Mouse (Mus musculus) embryonic facial prominence, embryonic 10.5 days (tissue): ENCODE measurements around the gene Lrwd1. TPM values are rescaled to one million over a fixed set of nuclear protein-coding genes. Genes with fewer than 3 reads are reported as not detected.
"Not testable (repeated sequence)": the region's sequence is repeated elsewhere in the genome, so short reads cannot be mapped to it uniquely, and the experiment has no call there.

Experiments
- DNase-seq: peaks from one replicate; pipeline ENCODE4 v3.0.0-alpha.2; 2017; ENCODE audit warnings: low spot score
- H3K27ac ChIP-seq: fragments of 300-500 bp; sonication (generic); replicated peaks from 2 replicates; pipeline ENCODE4 v1.5.1; 2016; ENCODE audit warnings: mild to moderate bottlenecking
- H3K27me3 ChIP-seq: fragments of 300-500 bp; sonication (generic); replicated peaks from 2 replicates; pipeline ENCODE4 v1.6.1; 2016; ENCODE audit warnings: low read depth, mild to moderate bottlenecking; ENCODE audit not compliant: poor library complexity, severe bottlenecking
- H3K36me3 ChIP-seq: fragments of 300-500 bp; sonication (generic); replicated peaks from 2 replicates; pipeline ENCODE4 v1.6.1; 2016; ENCODE audit warnings: mild to moderate bottlenecking, moderate library complexity
- H3K4me1 ChIP-seq: fragments of 300-500 bp; sonication (generic); 2 replicates; pipeline ENCODE4 v1.6.1; 2016
- H3K4me3 ChIP-seq: fragments of 300-500 bp; sonication (generic); 2 replicates; pipeline ENCODE4 v1.5.1; 2016; ENCODE audit warnings: mild to moderate bottlenecking, moderate library complexity
- H3K9me3 ChIP-seq: fragments of 300-500 bp; sonication (generic); 2 replicates; pipeline ENCODE4 v1.6.1; 2016; ENCODE audit warnings: mild to moderate bottlenecking
- WGBS: fragments of 180-500 bp; shearing (Covaris S2); methylation state at CpG from one replicate; pipeline ENCODE4 v1.1.7; 2016; 5-methylcytosine and 5-hydroxymethylcytosine counted together
- polyA plus RNA-seq: library from polyadenylated mRNA; unstranded; fragments of >200 nt; fragmentation: Nextera tagmentation; extraction: Ambion mirVana; gene quantifications from 2 replicates; pipeline ENCODE4 v1.2.1, GENCODE M21; 2016

Lrwd1 gene
- polyA plus RNA-seq, 1 experiment from 2014 or later, result 59.7 TPM

DNA sequence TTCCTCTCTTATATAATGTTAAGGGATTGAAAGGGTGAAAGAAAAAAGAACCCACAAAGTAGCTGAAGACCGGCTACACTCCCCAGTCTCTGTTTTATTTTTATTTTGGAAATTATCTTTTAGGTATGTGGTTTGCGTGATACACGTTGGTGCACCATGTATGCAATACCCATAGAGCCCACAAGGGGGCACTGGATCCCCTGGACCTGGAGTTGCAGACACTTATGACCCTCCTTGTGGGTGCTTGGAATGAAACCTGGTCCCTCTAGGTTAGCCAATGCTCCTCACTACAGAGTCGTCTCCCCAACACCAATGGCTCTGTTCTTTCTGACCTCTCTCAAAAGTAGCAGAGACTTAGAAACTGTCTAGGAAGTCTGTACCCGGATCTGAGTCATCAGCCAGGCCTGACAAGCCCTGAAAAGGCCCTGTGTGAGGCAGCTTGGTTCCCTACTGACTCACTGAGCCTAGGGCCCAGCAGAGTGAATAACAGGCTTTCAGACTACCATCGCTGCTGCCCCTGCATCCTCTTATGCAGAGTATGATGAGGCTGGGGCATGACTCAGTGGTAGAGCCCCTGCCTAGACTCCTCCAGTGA lies 7.4 kb upstream of the Lrwd1 start:
- Histone ChIP-seq H3K27ac (no peak overlapping the region), H3K4me1 (no peaks in the 10 kb centered on the region)

DNA sequence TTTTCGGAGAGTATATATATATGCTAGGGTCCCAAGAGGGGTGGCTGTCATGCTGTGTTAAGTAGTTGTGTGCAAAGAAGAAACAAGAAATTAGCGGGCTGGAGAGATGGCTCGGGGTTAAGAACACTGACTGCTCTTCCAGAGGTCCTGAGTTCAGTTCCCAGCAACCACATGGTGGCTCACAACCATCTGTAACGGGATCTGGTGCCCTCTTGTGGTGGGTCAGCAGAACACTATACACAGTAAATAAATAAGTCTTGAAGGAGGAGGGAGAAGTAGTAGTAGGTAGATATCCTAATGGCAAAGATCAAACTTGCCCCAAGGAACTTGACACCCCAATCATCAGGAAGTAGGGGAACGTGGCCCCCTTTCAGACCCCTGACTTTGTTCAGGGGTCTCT lies 6.9 kb upstream of the Lrwd1 start:
- WGBS, result 83% methylated on average over 5 of the region's 5 CpGs
- Histone ChIP-seq H3K4me3 (no peak overlapping the region), H3K27me3 (no peaks in the 10 kb centered on the region), H3K4me1 (no peaks in the 10 kb centered on the region), H3K9me3 (peaks cover 7% of the 10 kb centered on the region; the same call in 1 of the 2 replicates), H3K36me3 (peaks cover 50% of the 10 kb centered on the region), H3K27ac (no peak overlapping the region)
- DNase-seq, result no peak

More for the DNA sequence above, 7.4 kb upstream of the Lrwd1 start:
- no peak for DNase-seq
- H3K36me3 ChIP-seq, result peaks cover 46% of the 10 kb centered on the region
- H3K4me3 ChIP-seq, result no peak overlapping the region
- no peaks in the 10 kb centered on the region for H3K27me3 ChIP-seq
- peaks cover 7% of the 10 kb centered on the region; the same call in 1 of the 2 replicates for H3K9me3 ChIP-seq
- 91% methylated on average over 6 of the region's 6 CpGs for WGBS

DNA sequence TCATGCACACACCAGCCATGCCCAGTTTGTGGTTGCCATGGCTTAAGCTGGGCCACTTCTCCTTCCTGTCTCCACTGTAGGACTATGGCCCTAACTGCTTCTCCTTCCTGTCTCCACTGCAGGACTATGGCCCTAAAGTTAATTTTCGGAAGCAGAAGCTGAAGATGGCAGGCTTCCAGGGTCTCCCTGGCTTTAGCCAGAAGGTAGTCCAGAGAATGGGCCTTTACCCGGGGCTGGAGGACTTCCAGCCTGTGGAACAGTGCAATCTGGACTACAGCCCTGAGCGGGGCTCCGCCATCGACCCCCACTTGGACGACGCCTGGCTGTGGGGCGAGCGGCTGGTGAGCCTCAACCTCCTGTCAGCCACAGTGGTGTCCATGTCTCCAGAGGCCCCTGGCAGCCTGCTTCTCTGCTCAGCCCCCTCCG lies 4.2 kb upstream of the Lrwd1 start:
- WGBS, result 95% methylated on average over 10 of the region's 10 CpGs
- DNase-seq, result no peak

DNA sequence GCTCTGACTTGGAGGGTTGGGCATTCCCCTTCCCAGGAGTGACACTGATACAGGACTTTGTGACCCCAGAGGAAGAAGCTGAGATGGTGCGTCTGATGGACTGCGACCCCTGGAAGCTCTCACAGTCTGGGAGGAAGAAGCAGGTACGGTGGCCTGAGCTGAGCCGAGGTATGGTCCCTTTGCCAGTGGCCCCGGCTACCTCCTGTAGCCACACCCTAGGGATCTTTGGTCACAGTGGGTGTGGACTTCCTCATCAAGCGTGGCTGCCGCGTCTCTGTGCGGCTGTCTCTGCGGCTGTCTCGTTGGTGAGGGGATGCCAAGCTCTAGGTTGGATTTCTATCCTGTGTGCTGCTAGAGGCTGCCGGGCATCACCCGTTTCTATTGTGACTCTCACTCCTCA lies 3.5 kb upstream of the Lrwd1 start:
- H3K36me3 ChIP-seq, result peaks cover 52% of the 10 kb centered on the region
- peaks cover 7% of the 10 kb centered on the region; the same call in 1 of the 2 replicates for H3K9me3 ChIP-seq
- no peak overlapping the region for H3K27ac ChIP-seq
- H3K4me1 ChIP-seq, result peaks cover 20% of the 10 kb centered on the region
- H3K4me3 ChIP-seq, result no peak overlapping the region
- H3K27me3 ChIP-seq, result no peaks in the 10 kb centered on the region
- no peak for DNase-seq
- 95% methylated on average over 13 of the region's 13 CpGs for WGBS

More for the DNA sequence above, 4.2 kb upstream of the Lrwd1 start:
- peaks cover 50% of the 10 kb centered on the region for H3K36me3 ChIP-seq
- H3K9me3 ChIP-seq, result peaks cover 7% of the 10 kb centered on the region; the same call in 1 of the 2 replicates
- H3K4me1 ChIP-seq, result peaks cover 13% of the 10 kb centered on the region
- no peaks in the 10 kb centered on the region for H3K27me3 ChIP-seq
- H3K27ac ChIP-seq, result no peak overlapping the region
- no peak overlapping the region for H3K4me3 ChIP-seq

DNA sequence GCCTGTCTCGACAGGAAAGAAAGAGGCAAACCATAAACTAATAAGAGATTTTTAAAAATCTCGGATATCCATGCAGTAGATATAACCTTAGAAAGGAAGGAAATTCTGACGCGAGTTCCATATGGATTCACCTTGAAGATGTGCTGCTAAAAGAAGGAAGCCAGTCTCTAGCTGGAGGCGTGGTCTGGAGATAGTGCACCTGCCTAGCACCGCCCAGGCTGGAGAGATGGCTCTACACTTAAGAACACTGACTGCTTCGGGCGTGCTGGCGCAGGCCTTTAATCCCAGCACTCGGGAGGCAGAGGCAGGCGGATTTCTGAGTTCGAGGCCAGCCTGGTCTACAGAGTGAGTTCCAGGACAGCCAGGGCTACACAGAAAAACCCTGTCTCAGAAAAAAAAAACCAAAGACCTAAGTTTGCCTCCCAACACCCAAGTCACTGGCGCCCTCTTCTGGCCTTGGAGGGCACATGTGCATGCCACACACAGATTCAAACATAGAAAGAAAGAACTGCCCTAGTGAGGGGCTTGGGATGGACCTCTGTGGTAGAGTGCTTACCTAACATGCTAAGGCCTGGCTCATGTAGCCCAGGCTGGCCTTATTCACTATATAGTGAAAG lies 1.9 kb upstream of the Lrwd1 start:
- no peaks in the 10 kb centered on the region for H3K27me3 ChIP-seq
- peaks cover 68% of the 10 kb centered on the region for H3K36me3 ChIP-seq
- H3K9me3 ChIP-seq, result 0 out of 2 replicates have a peak, but pooled peaks cover 3% of the 10 kb centered on the region
- no peak overlapping the region for H3K27ac ChIP-seq
- 75% methylated on average over 13 of the region's 13 CpGs for WGBS
- peaks cover 22% of the 10 kb centered on the region for H3K4me1 ChIP-seq
- peak overlapping the region; percentile 70; the same call in 1 of the 2 replicates for H3K4me3 ChIP-seq
- DNase-seq, result peak; percentile 53

DNA sequence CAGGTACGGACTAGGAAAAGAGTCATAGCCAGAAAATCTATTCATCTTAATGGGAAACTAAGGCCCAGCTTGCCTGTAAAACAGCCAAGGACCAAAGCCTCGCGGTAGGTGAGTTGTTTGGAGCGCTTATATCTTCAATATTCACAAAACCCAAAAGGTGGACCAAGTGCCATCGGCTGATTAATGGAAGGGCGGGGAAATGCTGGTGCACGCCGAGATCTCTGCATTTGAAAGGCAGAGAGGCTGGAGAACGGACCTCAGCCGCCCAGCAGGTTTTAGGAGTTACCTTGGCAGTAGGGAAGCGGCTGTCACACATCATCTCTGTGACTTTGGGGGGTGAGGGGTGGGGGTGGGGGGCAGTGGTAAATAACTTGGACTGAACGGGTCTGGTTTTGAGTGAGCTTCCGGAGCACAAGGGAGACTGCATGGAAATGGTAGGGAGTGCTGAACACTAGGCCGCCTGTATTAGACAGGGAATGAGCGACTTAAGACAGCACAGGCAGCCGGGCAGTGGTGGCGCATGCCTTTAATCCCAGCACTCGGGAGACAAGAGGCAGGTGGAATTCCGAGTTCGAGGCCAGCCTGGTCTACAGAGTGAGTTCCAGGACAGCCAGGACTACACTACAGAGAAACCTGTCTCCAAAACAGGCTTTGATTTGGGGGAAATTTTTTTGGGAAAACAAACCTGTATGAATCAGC lies 567 bp upstream of the Lrwd1 start:
- Histone ChIP-seq H3K36me3 (peaks cover 66% of the 10 kb centered on the region), H3K4me1 (peaks cover 22% of the 10 kb centered on the region), H3K27me3 (no peaks in the 10 kb centered on the region), H3K27ac (peak overlapping the region; percentile 87), H3K4me3 (peak overlapping the region; percentile 70), H3K9me3 (no peaks in the 10 kb centered on the region)
- DNase-seq, result peak; percentile 33
- WGBS, result 7% methylated on average over 20 of the region's 20 CpGs

DNA sequence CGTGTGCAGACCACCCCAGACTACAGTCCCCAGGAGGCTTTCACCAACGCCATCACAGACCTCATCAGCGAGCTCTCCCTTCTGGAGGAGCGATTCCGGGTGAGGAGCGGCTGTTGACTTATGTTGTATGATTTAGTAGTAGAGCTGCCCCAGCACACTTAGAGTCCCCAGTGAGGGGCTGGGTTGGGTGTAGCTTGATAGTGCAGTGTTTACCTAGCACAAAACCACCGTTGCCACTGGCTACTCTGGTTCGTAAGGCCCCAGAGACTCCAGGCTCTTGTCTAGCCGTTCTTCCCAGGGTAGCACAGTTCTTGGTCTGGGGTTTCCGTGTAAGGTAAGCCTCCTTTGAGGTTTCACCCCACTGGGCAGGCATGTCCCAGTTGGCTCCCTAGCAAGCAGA lies 13.7 kb downstream of the Lrwd1 start:
- no peak overlapping the region for H3K27ac ChIP-seq
- no peak for DNase-seq
- H3K27me3 ChIP-seq, result no peaks in the 10 kb centered on the region
- peaks cover 89% of the 10 kb centered on the region for H3K36me3 ChIP-seq
- peaks cover 15% of the 10 kb centered on the region for H3K4me1 ChIP-seq
- 90% methylated on average over 10 of the region's 10 CpGs for WGBS
- H3K9me3 ChIP-seq, result no peaks in the 10 kb centered on the region
- no peak overlapping the region for H3K4me3 ChIP-seq

DNA sequence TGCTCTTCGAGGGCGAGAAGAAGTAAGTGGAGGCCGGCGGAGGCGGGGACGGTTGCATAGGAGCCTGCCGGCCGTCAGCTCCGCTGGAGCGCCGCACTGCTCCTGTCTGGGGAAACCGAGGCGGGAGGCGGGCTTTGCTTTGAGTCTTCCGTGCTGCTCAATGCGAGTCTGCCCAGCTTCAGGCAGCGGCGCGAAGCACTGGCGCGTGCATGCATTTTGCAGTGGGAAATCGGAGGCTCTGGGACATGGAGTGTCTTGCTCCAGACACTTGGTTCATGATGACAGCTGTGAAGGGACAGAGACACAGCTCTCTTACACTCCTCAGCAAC lies 19.1 kb downstream of the Lrwd1 start:
- Histone ChIP-seq H3K36me3 (peaks cover 44% of the 10 kb centered on the region), H3K4me1 (peaks cover 26% of the 10 kb centered on the region), H3K9me3 (no peaks in the 10 kb centered on the region), H3K27me3 (no peaks in the 10 kb centered on the region), H3K27ac (peak overlapping the region; percentile 92), H3K4me3 (peak overlapping the region; percentile 98)
- DNase-seq, result no peak
- under 1% methylated on average over 22 of the region's 22 CpGs for WGBS

DNA sequence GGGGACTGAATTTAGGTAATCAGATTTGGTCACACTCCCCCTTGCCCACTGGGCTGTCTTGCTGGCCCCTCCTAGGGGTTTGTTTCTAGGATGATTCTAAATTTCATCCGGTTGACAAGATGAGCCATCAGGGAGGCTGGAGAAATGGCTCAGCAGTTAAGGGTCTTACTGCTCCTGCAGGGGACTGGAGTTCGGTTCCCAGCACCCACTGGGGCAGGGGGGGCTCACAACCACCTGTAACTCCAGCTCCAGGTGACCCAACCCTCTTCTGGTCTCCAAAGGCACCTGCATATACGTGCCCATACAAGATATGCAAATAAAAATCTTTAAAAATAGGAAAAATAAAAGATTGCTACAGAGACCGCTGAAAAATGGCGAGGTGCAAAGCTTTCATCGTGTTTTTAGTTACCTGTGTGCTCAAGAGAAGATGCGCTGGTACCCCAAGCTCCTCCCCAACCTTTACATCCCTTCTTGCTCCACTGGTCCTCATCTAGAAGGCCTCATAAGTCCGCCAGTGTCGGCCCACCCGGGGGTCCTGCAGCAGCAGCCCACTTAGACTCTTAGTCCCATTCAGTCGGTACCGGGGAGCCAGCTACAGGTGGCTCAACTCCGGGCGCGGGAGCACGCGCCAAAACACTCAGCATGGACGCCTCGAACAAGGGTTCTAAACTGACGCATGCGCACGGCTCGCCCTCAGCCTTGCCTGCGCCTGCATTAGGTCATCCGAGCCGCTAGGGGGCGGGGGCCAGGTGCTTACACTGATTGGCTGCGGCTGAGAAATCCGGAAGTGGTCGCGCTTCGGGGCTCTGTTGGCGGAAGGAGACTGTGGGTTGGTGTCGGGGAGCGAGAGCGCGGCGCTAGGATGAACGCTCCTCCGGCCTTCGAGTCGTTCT lies 19.7 kb downstream of the Lrwd1 start, which contains the start of gene Polr2j:
TSS of gene Polr2j (plus strand) at position 741 of the 893 bp plus-strand sequence.
- Histone ChIP-seq H3K4me1 (peaks cover 26% of the 10 kb centered on the region), H3K4me3 (peak within 1 kb of the TSS; percentile 98), H3K27me3 (no peaks in the 10 kb centered on the region), H3K27ac (peak within 1 kb of the TSS; percentile 92), H3K36me3 (peaks cover 38% of the 10 kb centered on the region), H3K9me3 (no peaks in the 10 kb centered on the region)
- 3% methylated on average over 42 of the region's 42 CpGs for WGBS
- peak; percentile 98 for DNase-seq

DNA sequence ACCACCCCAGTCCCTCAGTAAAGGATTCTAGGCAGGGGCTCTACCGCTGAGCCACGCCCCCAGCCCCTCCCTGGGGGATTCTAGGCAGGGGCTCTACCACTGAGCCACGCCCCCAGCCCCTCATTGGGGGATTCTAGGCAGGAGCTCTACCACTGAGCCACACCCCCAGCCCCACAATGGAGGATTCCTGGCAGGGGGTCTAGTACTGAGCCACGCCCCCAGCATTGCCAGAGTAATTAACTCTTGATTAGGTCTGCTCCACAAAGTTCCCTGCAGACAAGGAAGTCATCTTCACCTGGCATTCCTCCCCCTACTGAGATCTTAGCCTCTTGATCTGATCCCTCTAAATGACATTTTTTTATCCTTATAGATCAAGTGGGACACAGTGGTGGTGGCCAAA lies 22.3 kb downstream of the Lrwd1 start:
- not testable (repeated sequence) for H3K9me3 ChIP-seq, DNase-seq, H3K27ac ChIP-seq, H3K27me3 ChIP-seq, H3K4me3 ChIP-seq
- H3K36me3 ChIP-seq, result peaks cover 12% of the 10 kb centered on the region
- peaks cover 26% of the 10 kb centered on the region for H3K4me1 ChIP-seq
- WGBS, result 45% methylated on average over 4 of the region's 4 CpGs

DNA sequence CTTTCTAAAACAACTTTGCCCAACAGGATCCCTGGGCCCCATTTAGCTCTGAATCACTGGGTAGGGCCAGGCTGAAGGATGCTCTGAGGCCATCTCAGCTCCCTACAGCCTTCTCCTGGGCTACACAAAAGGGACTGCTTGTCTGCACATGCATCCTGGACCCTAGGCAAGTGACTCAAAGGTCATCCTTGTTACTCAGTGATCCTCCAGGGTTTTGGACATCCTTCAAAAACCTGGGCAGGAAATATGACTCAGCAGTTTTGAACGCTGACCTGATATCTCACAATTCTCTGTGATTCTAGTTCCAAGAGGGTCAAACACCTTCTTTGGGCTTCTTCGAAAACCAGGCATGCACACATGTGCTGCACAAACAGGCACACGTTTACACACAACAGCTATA lies 26.8 kb downstream of the Lrwd1 start:
- Histone ChIP-seq H3K4me1 (no peaks in the 10 kb centered on the region), H3K4me3 (no peak overlapping the region), H3K27ac (no peak overlapping the region), H3K9me3 (peaks cover 4% of the 10 kb centered on the region; the same call in 1 of the 2 replicates), H3K36me3 (peaks cover 2% of the 10 kb centered on the region; the same call in 1 of the 2 replicates), H3K27me3 (peaks cover 6% of the 10 kb centered on the region)
- 86% methylated on average over 3 of the region's 3 CpGs for WGBS
- DNase-seq, result no peak

DNA sequence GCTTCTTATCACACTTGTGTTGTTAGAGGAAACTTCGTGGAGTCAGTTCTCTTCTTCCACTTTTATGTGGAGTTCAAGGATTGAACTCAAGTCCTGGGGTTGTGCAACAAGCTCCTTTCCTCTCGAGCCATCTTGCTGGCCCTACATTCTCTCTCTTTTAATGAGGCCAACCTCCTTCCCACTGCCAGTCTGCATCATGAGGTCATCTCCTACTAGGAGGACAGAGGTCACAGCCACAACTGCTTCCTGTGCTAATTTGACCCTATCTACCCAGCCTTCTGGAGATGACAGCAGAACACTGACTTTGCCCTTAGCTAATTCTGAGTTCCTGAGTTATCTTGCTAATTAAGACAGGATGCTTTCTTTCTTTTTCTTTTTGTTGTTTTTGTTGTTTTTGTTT lies 27.4 kb downstream of the Lrwd1 start:
- no peaks in the 10 kb centered on the region for H3K4me1 ChIP-seq
- WGBS, result 54% methylated on average over 2 of the region's 2 CpGs
- no peak overlapping the region for H3K27ac ChIP-seq
- no peak for DNase-seq
- no peaks in the 10 kb centered on the region for H3K36me3 ChIP-seq
- H3K4me3 ChIP-seq, result no peak overlapping the region
- H3K9me3 ChIP-seq, result peaks cover 4% of the 10 kb centered on the region; the same call in 1 of the 2 replicates
- peaks cover 12% of the 10 kb centered on the region for H3K27me3 ChIP-seq
